Mouse (Mus musculus) hindbrain, postnatal 0 days (tissue): ENCODE results near the gene Rnd2. TPM values are rescaled to one million over a fixed set of nuclear protein-coding genes. Genes with fewer than 3 reads are reported as not detected.

ENCODE experiments used
- ATAC-seq: fragments of 200-750 bp; cut with Nextera tagmentation; 2 replicates; pipeline ENCODE4 v1.8.0; 2017; ENCODE audit warnings: mild to moderate bottlenecking, moderate TSS enrichment, moderate library complexity
- DNase-seq: peaks from one replicate; pipeline ENCODE4 v3.0.0-alpha.2; 2015; ENCODE audit warnings: low spot score
- H3K27ac ChIP-seq: fragments of 300-500 bp; sonication (generic); 2 replicates; pipeline ENCODE4 v1.5.1; 2014; ENCODE audit warnings: mild to moderate bottlenecking
- H3K27me3 ChIP-seq: fragments of 300-500 bp; sonication (generic); 2 replicates; pipeline ENCODE4 v1.6.1; 2014; ENCODE audit warnings: low read length, mixed read lengths; ENCODE audit not compliant: insufficient read depth
- H3K36me3 ChIP-seq: fragments of 300-500 bp; sonication (generic); 2 replicates; pipeline ENCODE4 v1.6.1; 2014; ENCODE audit warnings: low read length, mixed read lengths; ENCODE audit not compliant: insufficient read depth
- H3K4me1 ChIP-seq: fragments of 300-500 bp; sonication (generic); 2 replicates; pipeline ENCODE4 v1.6.1; 2014; ENCODE audit warnings: antibody characterized with exemption, low read length, mixed read lengths; ENCODE audit not compliant: insufficient read depth
- H3K4me2 ChIP-seq: fragments of 300-500 bp; sonication (generic); 2 replicates; pipeline ENCODE4 v1.6.1; 2014; ENCODE audit warnings: low read depth, mild to moderate bottlenecking, low read length, moderate library complexity, mixed read lengths
- H3K4me3 ChIP-seq: fragments of 300-500 bp; sonication (generic); 2 replicates; pipeline ENCODE4 v1.5.1; 2014; ENCODE audit warnings: low read length
- H3K9ac ChIP-seq: fragments of 300-500 bp; sonication (generic); replicated peaks from 2 replicates; pipeline ENCODE4 v1.6.1; 2014; ENCODE audit warnings: mild to moderate bottlenecking, low read length, moderate library complexity, mixed read lengths
- H3K9me3 ChIP-seq: fragments of 300-500 bp; sonication (generic); 2 replicates; pipeline ENCODE4 v1.6.1; 2016; ENCODE audit warnings: low read length, mixed read lengths
- CTCF ChIP-seq: IDR thresholded peaks from 2 replicates; pipeline ENCODE4 v1.5.1; 2016; ENCODE audit warnings: antibody characterized with exemption, control low read depth, low read depth
- WGBS: fragments of 180-500 bp; shearing (Covaris S2); extraction: QIAGEN DNeasy Blood & Tissue Kit; methylation state at CpG from one replicate; pipeline ENCODE4 v1.1.7; 2014; 5-methylcytosine and 5-hydroxymethylcytosine counted together
- polyA plus RNA-seq: library from polyadenylated mRNA; unstranded; fragments of >200 nt; fragmentation: Nextera tagmentation; extraction: Ambion mirVana; gene quantifications from 2 replicates; pipeline ENCODE4 v1.2.1, GENCODE M21; 2015
- total RNA-seq: library from RNA; depleted of rRNA; stranded (reverse); fragments of >200 nt; gene quantifications from 2 replicates; pipeline ENCODE4 v1.2.3, GENCODE M21; 2014

Gene Rnd2
- total and polyA plus RNA-seq, 2 experiments from 2014 or later: 140 to 143 TPM

- DNase-seq (peak; percentile 64), ATAC-seq (peak; percentile 65)
- no peak overlapping the region for H3K4me2 ChIP-seq
- peak overlapping the region; percentile 51 for H3K27ac ChIP-seq
- TF ChIP-seq CTCF: no peak
- peaks cover 28% of the 10 kb centered on the region for H3K36me3 ChIP-seq
- no peaks in the 10 kb centered on the region for H3K9me3 ChIP-seq
- H3K27me3 ChIP-seq: no peaks in the 10 kb centered on the region
- 18% methylated on average over 6 of the region's 6 CpGs for WGBS
- no peak overlapping the region for H3K9ac ChIP-seq
- H3K4me1 ChIP-seq: 0 out of 2 replicates have a peak, but pooled peaks cover 4% of the 10 kb centered on the region
- H3K4me3 ChIP-seq: no peak overlapping the region
These were observed 10.1 kb upstream of the Rnd2 start for GRCm38 (mm10) chr11:101454702-101455101.

- DNase-seq (no peak), ATAC-seq (no peak)
- Histone ChIP-seq H3K9ac (no peak overlapping the region), H3K9me3 (no peaks in the 10 kb centered on the region), H3K4me3 (no peak overlapping the region), H3K4me2 (no peak overlapping the region), H3K27ac (no peak overlapping the region), H3K36me3 (peaks cover 36% of the 10 kb centered on the region), H3K27me3 (no peaks in the 10 kb centered on the region), H3K4me1 (0 out of 2 replicates have a peak, but pooled peaks cover 4% of the 10 kb centered on the region)
- 91% methylated on average over 7 of the region's 7 CpGs for WGBS
- no peak for TF ChIP-seq CTCF
These were observed 9.2 kb upstream of the Rnd2 start for GRCm38 (mm10) chr11:101455627-101456026.

GRCm38 (mm10) chr11:101457631-101458030, 7.2 kb upstream of the Rnd2 start:
- Histone ChIP-seq H3K4me1 (peaks cover 8% of the 10 kb centered on the region; the same call in 1 of the 2 replicates), H3K9me3 (no peaks in the 10 kb centered on the region), H3K27me3 (no peaks in the 10 kb centered on the region), H3K4me2 (no peak overlapping the region), H3K9ac (no peak overlapping the region), H3K27ac (no peak overlapping the region), H3K4me3 (no peak overlapping the region), H3K36me3 (peaks cover 43% of the 10 kb centered on the region)
- no peak for DNase-seq
- no peak for ATAC-seq
- WGBS: 89% methylated on average over 9 of the region's 9 CpGs
- TF ChIP-seq CTCF: no peak

GRCm38 (mm10) chr11:101458217-101458616, 6.6 kb upstream of the Rnd2 start:
- H3K36me3 ChIP-seq: peaks cover 47% of the 10 kb centered on the region
- no peak overlapping the region for H3K4me2 ChIP-seq
- H3K27ac ChIP-seq: no peak overlapping the region
- no peak overlapping the region for H3K9ac ChIP-seq
- ATAC-seq (no peak), DNase-seq (no peak)
- H3K27me3 ChIP-seq: no peaks in the 10 kb centered on the region
- 85% methylated on average over 12 of the region's 12 CpGs for WGBS
- H3K4me3 ChIP-seq: no peak overlapping the region
- TF ChIP-seq CTCF: no peak
- no peaks in the 10 kb centered on the region for H3K9me3 ChIP-seq
- H3K4me1 ChIP-seq: peaks cover 10% of the 10 kb centered on the region

- H3K9ac ChIP-seq: no peak overlapping the region
These were observed 5.1 kb upstream of the Rnd2 start for GRCm38 (mm10) chr11:101459716-101460115.

GRCm38 (mm10) chr11:101460321-101460720, 4.5 kb upstream of the Rnd2 start:
- no peak for TF ChIP-seq CTCF
- ATAC-seq (no peak), DNase-seq (no peak)
- Histone ChIP-seq H3K36me3 (peaks cover 47% of the 10 kb centered on the region), H3K27me3 (no peaks in the 10 kb centered on the region), H3K4me2 (no peak overlapping the region), H3K4me3 (no peak overlapping the region), H3K9me3 (no peaks in the 10 kb centered on the region), H3K27ac (no peak overlapping the region), H3K9ac (no peak overlapping the region), H3K4me1 (peaks cover 19% of the 10 kb centered on the region)
- 85% methylated on average over 15 of the region's 15 CpGs for WGBS

More at GRCm38 (mm10) chr11:101459716-101460115, 5.1 kb upstream of the Rnd2 start:
- H3K9me3 ChIP-seq: no peaks in the 10 kb centered on the region
- no peak overlapping the region for H3K4me2 ChIP-seq
- no peak for TF ChIP-seq CTCF
- H3K27me3 ChIP-seq: no peaks in the 10 kb centered on the region
- H3K4me3 ChIP-seq: no peak overlapping the region
- WGBS: 38% methylated on average over 5 of the region's 6 CpGs
- DNase-seq: no peak
- no peak overlapping the region for H3K27ac ChIP-seq
- ATAC-seq: no peak
- peaks cover 47% of the 10 kb centered on the region for H3K36me3 ChIP-seq
- peaks cover 19% of the 10 kb centered on the region for H3K4me1 ChIP-seq

GRCm38 (mm10) chr11:101462141-101462540, 2.7 kb upstream of the Rnd2 start:
- Histone ChIP-seq H3K4me2 (peak overlapping the region; percentile 75; the same call in 1 of the 2 replicates), H3K4me1 (peaks cover 19% of the 10 kb centered on the region), H3K27ac (peak overlapping the region; percentile 27; the same call in 1 of the 2 replicates), H3K27me3 (no peaks in the 10 kb centered on the region), H3K4me3 (no peak overlapping the region), H3K36me3 (peaks cover 43% of the 10 kb centered on the region), H3K9me3 (no peaks in the 10 kb centered on the region), H3K9ac (no peak overlapping the region)
- WGBS: 47% methylated on average over 14 of the region's 14 CpGs
- TF ChIP-seq CTCF: no peak
- no peak for ATAC-seq
- DNase-seq: no peak
